Mouse (Mus musculus): ENCODE measurements around the gene Myo5a.
"Not testable (repeated sequence)": the region's sequence is repeated elsewhere in the genome, so short reads cannot be mapped to it uniquely, and the experiment has no call there.

The Myo5a gene

GRCm38 (mm10) chr9:75248359-75248758 lies 177.5 kb downstream of the Myo5a start:
- DNase-seq (ENCODE audit: low spot score in 2 of 2) = no peak

GRCm38 (mm10) chr9:75248874-75249273 lies 178.1 kb downstream of the Myo5a start:
- no peak for DNase-seq (ENCODE audit: low spot score in 2 of 2)

GRCm38 (mm10) chr9:75253158-75253557 lies 182.3 kb downstream of the Myo5a start:
- not testable (repeated sequence) for DNase-seq (ENCODE audit: low spot score in 2 of 2)

GRCm38 (mm10) chr9:75253766-75254165 lies 183.0 kb downstream of the Myo5a start:
- DNase-seq (ENCODE audit: low spot score in 2 of 2) = no peak

GRCm38 (mm10) chr9:75254196-75254955 lies 183.6 kb downstream of the Myo5a start:
- no peak for DNase-seq (ENCODE audit: low spot score in 2 of 2)

- peak in 1 of 2 experiments; percentile 34 for DNase-seq (ENCODE audit: low spot score in 2 of 2)
Measured at GRCm38 (mm10) chr9:75255820-75256545, 185.2 kb downstream of the Myo5a start.

GRCm38 (mm10) chr9:75258792-75259191 lies 188.0 kb downstream of the Myo5a start:
- no peak for DNase-seq (ENCODE audit: low spot score in 2 of 2)

- no peak for DNase-seq (ENCODE audit: low spot score in 2 of 2)
Measured at GRCm38 (mm10) chr9:75259656-75260055, 188.8 kb downstream of the Myo5a start.

- DNase-seq (ENCODE audit: low spot score in 2 of 2) = no peak
Measured at GRCm38 (mm10) chr9:75261332-75261872, 190.6 kb downstream of the Myo5a start.

GRCm38 (mm10) chr9:75262235-75262826 lies 191.5 kb downstream of the Myo5a start:
- DNase-seq (ENCODE audit: low spot score in 2 of 2) = peak in 1 of 2 experiments; percentile 28

- DNase-seq (ENCODE audit: low spot score in 2 of 2) = no peak
Measured at GRCm38 (mm10) chr9:75264008-75264718, 193.3 kb downstream of the Myo5a start.

- DNase-seq (ENCODE audit: low spot score in 2 of 2) = no peak
Measured at GRCm38 (mm10) chr9:75267147-75267546, 196.3 kb downstream of the Myo5a start.

GRCm38 (mm10) chr9:75270382-75270781 lies 199.6 kb downstream of the Myo5a start:
- DNase-seq (ENCODE audit: low spot score in 2 of 2) = no peak

- no peak for DNase-seq (ENCODE audit: low spot score in 2 of 2)
Measured at GRCm38 (mm10) chr9:75271539-75271938, 200.7 kb downstream of the Myo5a start.
